Mouse (Mus musculus): ENCODE results near the gene Slc22a23.

The Slc22a23 gene

DNA sequence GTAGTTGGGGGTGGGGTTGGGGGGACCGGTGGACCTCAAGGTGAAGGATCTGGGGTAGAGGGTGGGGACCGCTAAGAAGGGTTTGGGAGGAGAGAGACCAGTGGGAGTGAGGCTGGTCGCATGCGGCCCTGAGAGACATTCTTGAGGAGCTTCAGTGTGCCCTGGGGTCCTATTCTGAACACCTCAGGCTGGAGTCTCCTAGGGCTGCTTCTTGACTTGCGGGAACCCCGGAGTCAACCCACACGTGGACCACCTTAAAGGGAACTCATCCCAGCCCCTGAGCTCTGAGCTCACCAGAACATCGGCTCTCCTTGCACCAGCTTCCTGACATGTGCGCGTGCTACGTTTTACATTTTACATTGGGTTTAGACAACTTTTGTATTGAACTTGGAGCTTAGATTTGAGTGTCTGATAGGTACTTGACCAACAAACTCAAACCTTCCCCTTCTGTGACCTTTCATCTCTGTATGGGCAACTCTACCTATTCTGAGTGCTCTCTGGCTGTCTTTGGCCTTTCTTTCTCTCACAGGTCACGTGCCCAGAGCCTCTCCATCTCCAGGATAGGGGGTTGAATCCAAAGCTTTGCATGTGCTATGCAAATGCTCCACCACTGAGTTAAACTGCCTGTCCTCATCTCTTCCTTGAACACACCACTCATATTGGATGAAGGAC, 181.5 kb downstream of the Slc22a23 start:
- no peak for DNase-seq (ENCODE audit: low spot score in 2 of 2)

DNA sequence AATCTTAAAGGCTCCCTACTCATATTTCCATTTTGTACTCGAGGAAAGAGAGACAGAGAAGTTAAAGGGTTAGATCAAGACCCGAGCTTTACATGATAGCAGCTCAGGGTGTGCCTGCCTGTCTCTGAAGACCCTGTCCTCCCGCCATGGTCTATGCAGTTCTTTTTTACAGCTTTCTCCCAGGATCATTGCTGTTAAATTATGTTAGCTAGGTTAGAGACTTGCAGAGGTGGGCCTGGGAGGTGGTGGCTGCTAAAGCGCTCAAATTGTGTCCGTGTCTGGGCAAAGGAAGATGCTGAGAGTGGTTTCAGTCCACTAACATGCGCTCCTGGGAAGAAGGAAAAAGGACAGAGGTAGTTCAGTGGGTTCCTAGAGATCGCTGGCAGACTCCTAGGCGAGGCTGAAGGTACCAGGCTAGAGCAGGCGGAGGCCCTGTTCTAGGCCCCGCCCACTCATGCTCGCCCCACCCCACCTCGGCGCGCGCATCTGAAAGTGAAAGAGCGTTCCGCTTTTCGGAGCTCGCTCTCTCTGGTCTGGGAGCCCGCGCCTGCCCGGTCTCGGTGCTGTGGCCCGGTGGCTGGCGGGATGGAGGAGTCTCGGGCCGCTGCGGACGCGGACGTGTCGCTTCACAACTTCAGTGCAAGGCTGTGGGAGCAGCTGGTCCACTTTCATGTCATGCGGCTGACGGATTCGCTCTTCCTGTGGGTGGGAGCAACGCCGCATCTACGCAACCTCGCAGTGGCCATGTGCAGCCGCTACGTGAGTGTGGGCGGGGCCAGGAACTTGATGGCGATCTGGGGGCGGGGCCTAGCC, 182.3 kb downstream of the Slc22a23 start, which contains the start of gene Psmg4:
TSS of gene Psmg4 (plus strand) at position 474 of the 813 bp plus-strand sequence.
- peak; percentile 77 to 93 for DNase-seq (ENCODE audit: low spot score in 2 of 2)

DNA sequence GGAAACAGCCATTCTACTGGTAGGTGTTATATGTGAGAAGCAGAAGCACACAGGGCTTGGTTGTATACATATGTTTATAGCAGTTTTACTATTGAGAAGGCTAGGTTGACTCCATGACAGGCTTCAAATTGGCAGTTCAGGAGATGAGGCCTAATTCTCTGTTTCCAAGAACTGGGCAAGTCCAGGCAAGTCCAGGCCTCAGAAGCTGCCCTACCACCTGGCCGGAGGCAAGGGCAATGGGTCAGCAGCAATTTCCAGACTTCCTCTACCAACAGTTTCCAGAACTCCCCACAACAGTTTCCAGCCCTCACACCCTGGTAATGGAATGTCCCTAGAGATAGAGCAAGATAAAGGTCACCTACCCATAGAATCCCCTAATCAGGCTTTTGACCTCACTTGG, 185.1 kb downstream of the Slc22a23 start:
- no peak for DNase-seq (ENCODE audit: low spot score in 2 of 2)

DNA sequence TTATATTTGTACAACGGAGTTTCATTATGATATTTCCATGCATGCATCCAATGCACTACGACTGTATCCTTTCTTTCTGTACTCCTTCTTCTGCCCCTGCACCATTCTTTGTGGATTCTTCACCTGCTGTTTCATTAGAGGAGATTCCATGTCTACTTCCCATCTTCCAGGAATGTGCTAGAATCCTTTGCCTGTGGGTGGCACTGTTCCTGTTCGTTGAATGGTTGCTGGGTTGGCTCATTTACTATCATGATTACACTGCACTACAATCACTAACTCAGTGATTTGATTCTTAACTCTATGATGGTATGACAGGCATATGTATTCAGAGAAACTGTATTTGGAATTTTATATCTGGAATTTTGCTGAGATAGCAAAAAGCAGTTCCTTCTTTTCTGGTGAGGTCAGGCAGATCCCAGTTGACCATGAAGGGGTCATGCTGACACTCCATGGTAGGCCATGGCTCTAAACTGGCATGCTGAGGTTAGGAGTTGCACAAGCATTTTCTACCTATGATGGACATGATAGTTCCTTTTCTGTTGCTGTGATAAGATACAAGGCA, 187.3 kb downstream of the Slc22a23 start:
- DNase-seq (ENCODE audit: low spot score in 2 of 2) = no peak

DNA sequence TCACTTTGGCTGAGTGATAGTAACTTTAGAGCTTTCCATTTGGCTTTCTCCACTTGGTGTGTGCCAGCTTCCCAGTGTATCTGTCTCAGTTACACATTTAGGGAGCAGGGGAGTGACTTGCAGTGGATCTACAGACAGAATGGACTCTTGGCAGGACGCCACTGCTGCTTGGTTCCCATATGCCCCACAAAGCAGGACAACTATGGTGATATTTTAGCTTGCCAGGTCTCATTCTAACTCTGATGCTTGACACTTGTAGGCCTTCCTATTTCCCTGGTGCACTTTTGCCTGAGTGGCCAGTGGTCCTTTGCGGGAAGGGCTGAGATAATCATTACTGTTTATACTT, 188.2 kb downstream of the Slc22a23 start:
- DNase-seq (ENCODE audit: low spot score in 2 of 2) = no peak

DNA sequence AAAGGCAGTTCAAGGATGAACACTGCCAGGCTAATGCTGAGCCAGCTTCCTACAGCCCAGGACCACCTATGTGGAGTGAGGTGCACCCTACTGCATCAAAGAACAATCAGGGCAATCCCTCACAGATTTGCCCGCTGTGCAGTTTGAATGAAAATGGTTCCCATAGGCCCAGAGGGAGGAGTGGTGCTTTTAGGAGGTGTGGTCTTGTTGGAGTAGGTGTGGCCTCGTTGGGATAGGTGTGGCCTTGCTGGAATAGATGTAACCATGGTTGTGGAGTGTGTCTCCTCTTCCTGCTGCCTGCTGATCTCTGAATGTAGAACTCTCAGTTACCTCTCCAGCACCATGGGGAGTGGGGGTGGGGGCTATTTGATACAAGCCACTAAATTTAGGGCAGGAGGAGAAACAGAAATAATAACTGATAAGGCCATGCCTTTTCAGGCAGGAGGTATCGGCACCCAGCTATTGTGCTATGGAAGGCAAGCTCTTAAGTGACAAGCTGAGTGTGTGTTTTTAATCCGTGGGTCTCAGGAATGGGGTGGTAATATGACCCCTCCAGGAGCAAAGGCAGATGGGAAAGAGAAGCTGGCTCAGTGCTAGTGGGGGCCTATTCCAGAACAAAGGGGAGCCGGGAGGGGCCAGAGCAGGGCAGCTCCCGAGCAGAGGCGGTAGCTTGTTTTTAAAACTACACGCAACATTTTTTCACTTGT, 188.7 kb downstream of the Slc22a23 start:
- no peak for DNase-seq (ENCODE audit: low spot score in 2 of 2)

DNA sequence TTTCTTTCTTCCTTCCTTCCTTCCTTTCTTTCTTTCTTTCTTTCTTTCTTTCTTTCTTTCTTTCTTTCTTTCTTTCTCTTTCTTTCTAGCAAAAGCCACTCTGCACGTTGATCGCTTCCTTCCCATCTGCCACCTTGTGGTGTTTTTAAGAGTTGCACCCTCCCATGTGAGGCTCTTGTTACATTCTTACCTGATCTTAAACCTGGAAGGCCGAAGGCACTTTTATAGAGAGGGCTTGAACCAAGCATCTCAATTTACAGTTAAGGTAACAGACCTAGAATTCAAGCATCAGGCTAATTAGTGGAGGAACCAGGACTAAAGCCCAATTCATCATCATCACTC, 190.1 kb downstream of the Slc22a23 start:
- peak in 1 of 2 experiments; percentile 83 for DNase-seq (ENCODE audit: low spot score in 2 of 2)

DNA sequence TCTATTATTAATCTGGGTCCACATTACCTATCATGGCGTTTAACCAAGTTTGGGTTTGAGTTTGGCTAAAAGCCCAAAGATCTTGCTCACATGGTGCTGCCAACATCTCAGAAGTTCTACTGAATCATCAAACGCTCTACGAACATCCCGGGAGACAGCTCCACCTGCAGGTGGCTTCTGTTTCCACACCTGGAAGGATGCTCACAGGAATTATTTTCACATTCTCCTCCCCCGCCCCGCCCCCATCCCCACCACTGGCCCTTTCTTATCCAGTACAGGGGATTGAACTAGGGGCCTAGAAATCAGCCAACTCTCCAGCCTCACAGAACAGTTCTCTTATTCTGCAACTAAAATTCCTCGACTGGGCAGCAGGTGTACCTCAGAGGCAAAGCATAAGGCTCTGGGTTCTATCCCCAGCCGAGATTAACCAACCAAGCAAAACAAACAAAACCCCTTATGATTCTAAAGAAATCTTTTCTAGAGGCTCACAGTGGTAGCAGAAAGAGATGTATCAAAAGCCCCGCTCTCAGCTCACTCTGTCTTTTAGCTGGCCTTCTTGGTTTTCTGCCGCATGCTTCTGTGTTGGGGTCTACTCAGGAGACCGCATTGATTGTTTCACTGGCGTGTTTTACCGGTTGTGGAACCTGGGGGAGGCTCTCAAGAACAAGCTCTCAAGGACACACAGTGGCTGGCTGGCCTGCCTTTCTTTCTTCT, 190.6 kb downstream of the Slc22a23 start:
- peak in 1 of 2 experiments; percentile 88 for DNase-seq (ENCODE audit: low spot score in 2 of 2)

DNA sequence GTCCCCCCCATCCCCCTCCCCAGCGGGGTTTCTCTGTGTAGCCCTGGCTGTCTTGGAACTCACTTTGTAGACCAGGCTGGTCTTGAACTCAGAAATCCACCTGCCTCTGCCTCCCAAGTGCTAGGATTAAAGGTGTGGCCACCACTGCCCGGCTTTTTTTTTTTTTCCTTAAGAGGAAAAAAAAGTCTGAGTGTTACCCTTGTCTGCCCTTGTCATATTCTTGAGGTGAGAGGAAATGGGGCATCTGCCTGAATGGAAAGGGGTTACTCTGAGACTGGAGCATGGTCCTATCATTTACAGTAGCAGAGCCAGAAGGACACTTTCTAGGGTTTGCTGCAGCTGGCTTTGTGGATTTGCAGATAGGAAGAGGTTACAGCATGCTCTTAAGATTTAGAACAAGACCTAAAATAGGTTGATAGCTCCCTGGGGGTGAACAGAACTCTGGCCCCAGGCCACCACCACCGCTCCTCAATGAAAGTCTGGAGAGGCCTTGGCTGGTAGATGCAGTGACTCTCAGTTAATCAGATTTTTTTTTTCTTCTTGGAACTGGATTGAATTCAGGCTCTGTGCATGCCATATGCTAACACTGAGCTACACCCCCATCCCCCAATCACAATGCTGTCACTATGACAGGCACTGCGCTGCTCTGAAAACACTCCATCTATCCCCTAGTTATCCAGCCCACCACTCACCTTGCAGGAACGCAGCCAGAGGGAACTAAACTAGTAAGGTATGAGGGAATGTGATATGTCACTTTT, 191.5 kb downstream of the Slc22a23 start:
- DNase-seq (ENCODE audit: low spot score in 2 of 2) = no peak

DNA sequence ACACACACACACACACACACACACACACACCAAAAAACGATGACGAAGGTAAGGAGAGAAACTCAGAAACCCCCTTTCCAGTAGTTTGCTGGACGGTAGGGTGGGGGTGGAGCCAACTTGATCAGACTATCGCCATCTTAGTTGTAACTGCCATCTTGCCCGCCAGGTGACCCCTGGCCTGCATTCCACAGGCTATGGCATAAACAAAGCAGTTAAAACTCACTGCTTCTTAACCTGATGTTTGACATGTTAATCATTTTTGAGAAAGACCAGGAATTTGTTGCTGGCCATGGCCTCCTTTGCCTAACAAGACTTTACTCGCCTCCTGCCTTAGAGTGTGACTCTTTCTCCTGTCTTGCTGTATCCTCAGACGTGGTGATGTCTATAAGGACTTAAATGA, 192.3 kb downstream of the Slc22a23 start:
- DNase-seq (ENCODE audit: low spot score in 2 of 2) = no peak

DNA sequence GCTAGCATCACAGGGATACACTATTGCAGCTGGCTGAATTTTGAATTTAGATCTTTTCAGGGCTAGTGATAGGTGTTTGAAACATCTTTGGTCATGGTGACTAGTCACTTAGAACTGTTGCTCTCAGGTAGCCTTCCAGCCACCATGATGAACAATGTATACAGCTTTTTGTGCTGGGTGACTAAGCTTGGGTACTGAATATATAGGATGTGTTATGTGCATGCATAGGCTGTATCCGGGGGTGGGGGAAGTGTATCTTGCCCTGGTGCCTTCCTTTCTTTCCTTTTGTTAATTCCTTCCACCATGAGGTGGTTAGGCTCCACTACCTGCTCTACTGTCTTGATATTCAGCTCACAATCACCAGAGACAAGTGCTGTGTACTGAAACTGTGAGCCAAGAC, 193.6 kb downstream of the Slc22a23 start:
- DNase-seq (ENCODE audit: low spot score in 2 of 2) = no peak

DNA sequence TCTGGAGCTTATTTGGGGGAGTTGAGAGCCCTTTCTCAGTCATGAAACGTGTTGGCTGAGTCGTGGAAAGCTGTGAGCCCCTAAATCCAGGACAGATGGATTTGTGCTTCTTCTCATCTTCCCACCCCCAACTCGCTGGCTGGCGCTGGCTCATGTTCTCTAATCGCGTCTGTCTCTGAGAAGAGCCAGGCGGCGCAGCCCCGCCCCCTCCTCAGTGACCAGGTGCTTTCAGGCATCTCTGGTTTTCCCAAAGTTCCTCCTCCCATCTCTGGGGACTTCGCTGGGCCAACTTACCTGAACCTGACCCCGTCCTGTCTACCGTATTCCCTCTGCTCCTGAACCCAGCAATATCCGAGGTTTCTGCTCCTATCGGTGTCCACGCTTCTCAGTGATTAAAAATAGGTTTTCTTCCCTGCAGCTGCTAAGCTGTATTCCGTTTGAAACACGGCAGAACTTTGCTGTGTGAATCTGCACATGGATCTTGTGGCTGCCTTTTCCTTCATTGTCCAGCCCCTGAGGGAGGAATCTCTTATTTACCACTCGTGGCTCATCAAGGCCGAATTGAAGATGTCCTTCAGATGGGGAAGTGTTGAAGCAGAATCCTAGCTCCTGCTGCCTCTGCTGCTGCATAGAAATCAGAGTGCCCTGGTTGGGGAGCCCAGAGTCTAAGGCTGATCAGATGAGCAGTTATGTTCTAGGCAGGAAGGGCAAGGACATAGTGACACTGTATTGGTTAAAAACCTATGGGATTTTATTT, 194.5 kb downstream of the Slc22a23 start:
- peak in 1 of 2 experiments; percentile 63 for DNase-seq (ENCODE audit: low spot score in 2 of 2)

DNA sequence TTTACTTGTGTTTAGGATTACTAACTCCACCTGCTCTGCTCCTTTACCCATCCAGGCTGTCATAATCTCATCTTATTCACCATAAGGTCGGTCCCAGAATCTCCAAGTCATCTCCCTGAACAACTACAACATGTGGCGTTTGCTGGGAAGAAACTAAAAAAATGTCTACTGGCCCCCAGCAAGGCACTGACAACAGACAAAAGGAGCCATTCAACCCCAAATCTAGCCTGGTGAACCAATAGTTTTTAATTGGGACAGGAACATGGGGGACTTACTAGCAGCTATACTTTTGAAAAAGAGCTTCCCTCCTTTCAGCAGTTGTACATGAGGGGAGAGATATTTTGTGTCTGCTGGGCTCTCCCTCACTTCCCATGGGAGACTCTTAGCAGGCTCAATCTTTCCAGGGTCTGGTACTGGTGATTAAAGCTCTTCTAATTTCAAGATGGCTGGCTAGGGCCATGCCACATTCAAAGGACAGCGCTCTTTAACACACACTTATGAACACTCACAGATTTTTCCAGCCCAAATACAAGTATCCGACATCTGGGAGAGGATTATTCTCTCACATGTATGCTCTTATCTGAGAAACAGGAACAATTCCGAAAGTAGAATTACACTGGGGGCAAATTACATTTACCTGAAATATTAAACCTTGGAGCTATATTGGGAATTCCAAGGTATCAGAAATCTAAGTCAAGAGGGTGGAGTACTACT, 195.4 kb downstream of the Slc22a23 start:
- DNase-seq (ENCODE audit: low spot score in 2 of 2) = no peak

DNA sequence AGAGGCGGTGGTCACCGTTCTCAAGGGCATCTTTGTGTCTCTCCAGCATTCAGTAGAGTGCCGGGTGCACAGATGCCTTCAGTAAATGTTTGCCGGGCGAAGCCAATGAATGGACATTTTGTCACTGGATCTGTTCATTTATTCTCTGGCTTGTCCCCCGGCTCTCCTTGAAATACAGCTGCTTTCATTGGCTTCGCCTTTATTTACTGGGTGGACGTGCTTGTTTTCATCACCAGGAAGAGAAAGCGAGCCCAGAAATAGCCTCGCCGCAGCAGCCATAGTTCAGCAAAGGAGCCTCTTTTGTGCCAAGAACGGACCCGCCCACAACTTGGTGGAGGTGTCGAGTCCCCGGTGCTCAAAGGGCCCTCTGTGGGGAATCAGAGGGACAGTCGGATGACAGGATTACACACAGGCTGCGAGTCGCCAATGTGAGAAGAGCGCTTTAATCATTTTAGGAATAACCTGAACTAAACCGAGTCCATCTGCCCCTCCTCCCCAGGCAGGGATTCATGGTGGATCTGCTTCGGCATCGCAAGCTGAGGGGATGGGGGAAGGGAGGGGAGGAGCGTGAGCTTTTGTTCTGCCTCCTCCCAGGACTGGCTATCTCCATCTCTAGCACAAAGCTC, 196.1 kb downstream of the Slc22a23 start:
- DNase-seq (ENCODE audit: low spot score in 2 of 2) = peak in 1 of 2 experiments; percentile 81

DNA sequence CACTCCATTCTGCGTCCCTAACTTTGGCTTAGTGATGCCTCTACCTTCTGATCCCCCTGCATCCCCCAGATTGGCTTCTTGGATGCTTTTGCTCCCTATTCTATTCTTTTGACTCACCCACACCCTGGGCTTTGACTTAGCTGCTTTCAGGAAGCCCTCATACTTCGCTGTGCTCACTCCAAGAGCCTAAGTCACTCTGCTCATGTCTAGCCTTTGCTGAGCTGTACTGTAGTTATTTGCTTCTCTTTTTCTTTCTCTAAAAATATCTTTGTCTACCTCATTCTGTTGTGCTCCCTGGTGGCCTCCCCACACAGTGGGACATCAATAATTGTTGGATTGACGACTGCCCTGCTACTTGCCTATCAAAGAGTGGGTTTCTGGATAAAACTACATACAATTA, 196.8 kb downstream of the Slc22a23 start:
- no peak for DNase-seq (ENCODE audit: low spot score in 2 of 2)

DNA sequence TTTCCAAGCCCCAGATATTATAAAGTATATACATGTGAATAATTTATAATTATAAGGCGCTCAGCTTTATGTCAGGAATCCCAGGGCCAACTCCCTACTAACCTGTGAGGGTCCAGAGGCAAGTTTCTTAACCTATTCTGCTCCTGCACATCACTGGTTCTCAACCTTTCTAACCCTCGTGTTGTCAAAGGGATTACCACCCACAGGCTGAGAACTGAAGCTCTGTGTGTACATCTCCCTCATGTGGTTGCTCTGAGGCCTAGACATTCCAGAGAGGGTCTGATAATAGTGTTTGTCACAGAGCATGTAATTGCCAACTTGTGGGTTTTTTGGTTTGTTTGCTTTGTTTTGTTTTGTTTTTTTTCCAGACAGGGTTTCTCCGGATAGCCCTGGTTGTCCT, 198.1 kb downstream of the Slc22a23 start:
- DNase-seq (ENCODE audit: low spot score in 2 of 2) = no peak

DNA sequence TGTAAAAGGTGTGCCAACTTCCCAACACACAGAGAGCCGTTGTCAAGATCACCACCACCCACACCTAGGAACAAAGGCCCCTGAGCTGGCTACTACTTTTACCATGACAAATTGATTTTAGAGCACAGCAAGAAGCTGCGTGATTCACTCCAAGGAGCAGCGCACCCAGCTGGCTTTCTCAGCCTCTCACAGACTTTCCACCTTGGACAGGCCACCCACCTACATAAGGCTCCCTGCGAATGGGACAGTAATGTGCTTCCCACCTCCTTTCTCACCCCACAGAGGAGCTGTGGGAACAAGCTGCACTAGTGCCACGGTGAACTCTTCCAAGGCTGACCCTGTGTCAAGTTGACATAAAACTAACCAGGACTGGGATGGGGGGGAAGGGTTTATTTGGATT, 201.6 kb downstream of the Slc22a23 start:
- DNase-seq (ENCODE audit: low spot score in 2 of 2) = no peak

DNA sequence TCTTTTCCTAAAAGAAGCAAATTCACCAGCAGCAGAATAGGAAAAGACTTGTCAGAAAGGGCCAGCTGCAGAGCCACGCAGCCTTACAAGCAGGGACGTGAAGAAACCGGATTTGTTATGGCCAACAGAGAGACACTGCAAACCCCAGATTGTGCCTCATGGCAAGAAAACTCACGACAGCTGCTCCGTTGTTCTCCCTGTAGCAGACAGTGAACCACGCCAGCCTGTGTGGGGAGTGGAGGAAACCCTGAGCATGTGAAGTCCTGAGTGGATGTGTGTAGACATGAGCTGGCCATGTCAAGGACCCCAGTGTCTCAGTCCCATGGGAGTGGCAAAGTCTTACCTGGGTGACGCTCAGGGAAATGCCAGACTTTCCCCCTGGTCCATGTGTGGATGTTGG, 208.4 kb downstream of the Slc22a23 start:
- peak in 1 of 2 experiments; percentile 73 for DNase-seq (ENCODE audit: low spot score in 2 of 2)

DNA sequence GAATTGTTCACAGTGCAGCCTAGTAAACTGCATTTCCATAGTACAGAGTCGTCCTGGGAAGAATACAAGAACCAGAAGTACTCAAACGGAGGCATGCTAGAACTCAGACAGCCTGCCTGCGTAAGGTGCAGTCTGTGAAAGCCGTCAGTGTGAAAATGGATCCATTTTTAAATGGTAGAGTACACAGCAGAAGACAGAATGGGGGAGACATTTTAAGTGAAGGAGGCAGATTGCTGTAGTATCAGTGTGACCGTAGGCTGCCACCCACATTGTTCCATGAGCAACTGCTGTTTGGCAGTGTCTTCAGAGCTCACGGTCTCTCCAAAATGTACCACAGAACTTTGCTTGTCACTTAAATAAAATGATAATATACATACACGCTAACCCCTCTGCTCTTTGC, 210.7 kb downstream of the Slc22a23 start:
- peak; percentile 66 to 79 for DNase-seq (ENCODE audit: low spot score in 2 of 2)

All from left cerebral cortex, adult 9 months (tissue).